Mouse (Mus musculus): ENCODE measurements around the gene Olfr572. TPM values are rescaled to one million over a fixed set of nuclear protein-coding genes. Genes with fewer than 3 reads are reported as not detected.

The Olfr572 gene
- not detected for polyA plus RNA-seq (2017; shearing (Covaris generic))

DNA sequence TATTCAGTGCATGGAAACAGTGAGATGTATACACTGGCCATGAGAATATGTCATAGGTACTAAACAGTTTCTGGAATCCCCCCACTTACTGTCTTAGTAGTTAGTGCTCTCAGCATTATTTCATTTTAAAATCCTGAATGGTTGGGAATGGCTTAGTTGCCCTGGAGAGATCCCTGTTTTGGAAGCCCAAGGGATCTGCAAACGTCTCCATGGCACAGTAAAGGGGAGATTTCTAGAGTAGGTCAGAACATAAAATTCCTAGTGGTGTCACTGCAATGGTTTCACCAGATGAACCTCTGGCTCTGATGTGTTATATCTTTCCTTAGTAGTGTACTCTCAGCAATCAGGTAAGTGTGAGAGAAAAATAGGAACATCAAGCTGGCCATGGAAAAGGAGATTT lies at the start of gene Olfr572:
Olfr572 (plus strand) TSS at position 301 of the 400 bp plus-strand sequence.

DNA sequence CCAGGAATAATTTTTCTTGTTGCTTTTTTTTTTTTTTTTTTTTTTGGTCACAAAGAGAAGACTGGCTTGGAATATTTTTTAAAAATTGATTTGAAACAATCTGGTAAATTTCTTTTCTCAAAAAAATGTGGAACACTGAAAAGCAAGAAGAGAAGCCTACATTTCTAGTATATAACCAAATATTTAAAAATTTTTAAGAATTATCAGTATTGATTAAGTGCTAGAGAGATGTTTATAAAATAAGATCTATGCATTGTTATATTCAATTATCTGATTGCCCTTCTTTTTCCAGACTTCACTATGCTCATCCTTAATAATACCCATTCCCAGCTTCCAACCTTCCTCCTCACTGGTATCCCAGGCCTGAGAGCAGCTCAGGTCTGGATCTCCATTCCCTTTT lies 47.4 kb upstream of the Olfr572 start, which contains the start of gene Olfr568:
Olfr568 (plus strand) TSS at position 301 of the 400 bp plus-strand sequence.

DNA sequence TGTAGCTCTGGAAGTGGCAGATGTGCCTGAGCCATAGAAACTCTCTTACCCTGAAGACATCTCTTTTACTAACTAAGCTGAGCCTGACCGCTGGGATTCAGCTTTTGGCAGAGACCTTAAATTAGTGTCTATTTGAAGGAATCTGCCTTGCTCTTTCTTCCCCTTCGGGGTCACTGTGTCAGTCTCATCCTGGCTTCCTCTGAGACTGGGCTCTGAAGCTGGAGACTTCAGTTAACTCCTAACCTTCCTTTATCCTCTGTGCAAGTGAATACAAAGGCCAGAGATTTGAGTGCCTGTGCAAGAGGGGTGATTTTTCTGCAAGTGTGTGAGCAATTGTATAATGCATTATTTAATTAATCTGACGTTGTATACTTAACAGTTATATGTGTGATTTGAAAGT lies 33.4 kb upstream of the Olfr572 start, which contains the start of gene Olfr569:
Olfr569 (minus strand) TSS at position 101 of the 400 bp plus-strand sequence.

DNA sequence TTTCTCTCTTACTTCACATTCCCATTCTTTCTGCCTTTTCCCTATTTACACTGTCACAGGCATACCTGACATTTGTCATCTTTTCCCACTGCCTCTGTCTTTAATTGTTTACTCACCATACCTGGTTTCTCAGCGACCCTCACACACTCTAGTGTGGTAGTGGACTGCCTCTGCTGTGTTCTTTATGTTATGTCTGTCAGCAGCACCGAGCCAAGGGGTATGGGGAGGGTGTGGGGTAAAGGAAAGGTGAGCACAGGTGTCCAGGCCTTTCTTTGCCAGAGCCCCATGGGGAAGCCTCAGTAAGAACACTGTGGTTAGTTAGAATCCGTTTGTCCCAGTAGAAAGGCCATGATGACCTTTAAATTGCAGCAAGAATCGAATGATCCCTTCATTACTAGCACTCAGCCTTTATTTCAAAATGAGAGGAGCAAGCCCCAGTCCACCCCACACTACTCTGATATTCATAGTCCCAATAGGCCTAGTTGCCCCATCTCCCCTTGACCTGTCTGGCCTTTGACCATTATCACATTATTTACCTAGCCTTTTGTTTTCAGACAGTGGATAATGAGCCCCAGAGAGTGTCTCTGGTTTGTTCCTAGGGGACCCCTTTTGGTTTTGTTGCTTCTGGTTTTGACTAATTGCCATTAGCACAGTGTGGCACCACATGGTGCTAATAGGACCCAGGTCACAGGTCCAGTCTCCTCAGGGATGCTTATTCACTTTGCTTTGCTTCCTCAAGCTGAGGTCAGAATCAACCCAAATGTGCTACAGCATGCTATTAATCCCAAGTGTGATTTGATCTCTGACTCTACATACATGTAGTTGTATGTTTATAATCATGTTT lies 7.0 kb upstream of the Olfr572 start, which contains the start of gene Olfr571:
Olfr571 (minus strand) TSS at position 505 of the 844 bp plus-strand sequence.

DNA sequence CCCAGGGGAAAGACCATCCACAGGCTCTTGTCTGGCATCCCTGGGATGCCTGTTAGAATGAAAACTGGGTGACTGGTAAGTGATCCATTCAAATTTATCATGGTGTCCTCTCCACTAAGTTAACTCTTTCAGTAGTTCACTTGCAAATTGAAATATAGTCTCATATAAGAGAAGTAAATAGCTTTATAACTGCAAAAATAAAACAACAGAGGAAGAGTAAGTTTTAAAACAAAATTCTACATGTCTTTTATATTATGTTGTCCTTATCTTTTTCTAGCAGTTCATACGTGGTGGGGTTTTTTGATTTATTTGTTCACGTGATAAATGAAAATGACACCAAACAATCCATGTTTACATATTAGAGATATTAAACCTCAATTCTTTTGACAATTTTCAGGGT lies 18.3 kb downstream of the Olfr572 start, which contains the start of gene Olfr573-ps1:
Olfr573-ps1 (minus strand) TSS at position 101 of the 400 bp plus-strand sequence.

DNA sequence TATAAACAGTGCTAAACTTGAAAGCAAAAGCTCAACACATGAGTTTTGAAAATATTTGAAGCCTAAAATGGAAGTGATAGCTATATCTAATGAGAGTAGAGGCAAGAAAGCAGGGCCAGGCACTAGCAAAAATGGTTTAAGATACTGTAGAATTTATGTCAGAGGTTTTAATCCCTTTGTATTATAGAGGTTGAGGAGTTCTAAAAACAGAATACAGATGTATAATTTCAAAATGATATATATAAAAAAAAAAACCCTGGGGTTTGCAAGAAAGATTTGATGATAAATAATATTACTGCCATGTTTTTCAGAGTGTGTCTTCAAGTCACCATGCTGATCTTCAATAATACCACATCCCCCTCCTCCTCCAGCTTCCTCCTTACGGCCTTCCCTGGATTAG lies 24.0 kb downstream of the Olfr572 start, which contains the start of gene Olfr574:
Olfr574 (plus strand) TSS at position 301 of the 400 bp plus-strand sequence.

DNA sequence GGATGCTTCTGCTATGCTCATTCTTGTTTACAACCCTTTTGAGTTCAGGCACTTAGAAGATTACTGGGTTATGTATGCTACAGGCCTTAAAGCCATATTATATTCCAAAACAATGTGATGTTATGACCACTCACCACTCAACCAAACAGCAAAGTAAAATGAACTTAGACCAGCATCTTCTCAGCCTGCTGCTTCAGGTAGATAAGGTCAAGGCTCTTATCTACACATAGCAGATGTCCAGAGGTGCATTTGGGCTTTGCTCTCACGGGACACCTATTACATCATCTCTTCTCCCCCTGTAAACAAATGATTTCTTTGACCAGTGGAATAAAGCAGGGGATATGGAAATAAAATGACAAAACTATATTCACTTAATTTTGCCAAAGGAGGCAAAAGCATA lies 34.4 kb downstream of the Olfr572 start, which contains the start of gene Olfr575:
Olfr575 (minus strand) TSS at position 183 of the 400 bp plus-strand sequence.

DNA sequence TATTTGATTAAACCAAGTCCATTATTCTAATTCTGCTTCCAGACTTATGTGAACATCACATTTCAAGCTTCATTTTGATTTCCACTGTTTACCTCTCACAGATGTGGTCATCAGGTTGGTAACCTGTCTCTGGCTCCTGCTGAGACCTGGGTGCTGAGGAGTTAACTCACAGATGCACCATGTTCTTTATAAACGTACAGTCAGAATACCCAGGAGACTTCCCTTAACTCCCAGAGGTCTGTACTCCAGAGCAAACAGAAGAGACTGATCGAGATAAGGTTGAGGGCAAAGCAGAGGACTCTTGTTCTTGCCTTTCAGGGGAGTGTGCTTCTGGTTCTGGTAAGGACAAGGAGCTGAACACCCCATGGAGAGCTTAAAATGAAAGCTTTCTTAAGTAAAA lies 38.2 kb downstream of the Olfr572 start, which contains the start of gene Olfr576:
Olfr576 (plus strand) TSS at position 301 of the 400 bp plus-strand sequence.

DNA sequence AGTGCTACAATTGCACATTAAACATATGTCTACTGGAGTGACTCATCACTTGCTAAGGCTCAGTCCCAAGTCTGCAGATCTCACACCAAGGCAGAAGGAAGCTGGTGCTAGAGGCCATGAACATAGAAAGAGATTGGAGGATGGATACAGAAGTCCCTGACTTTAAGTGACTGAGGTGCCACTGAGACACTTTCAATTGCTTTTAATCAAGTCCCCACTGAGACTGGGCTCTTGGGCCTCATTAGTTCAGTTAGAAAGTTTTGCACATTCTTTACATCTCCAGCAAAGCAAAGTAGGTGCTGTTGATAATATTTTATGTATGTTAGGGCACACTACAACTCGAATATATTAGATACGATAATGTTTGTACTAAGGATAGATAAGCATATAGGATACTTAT lies 51.6 kb downstream of the Olfr572 start, which contains the start of gene Olfr577:
Olfr577 (minus strand) TSS at position 101 of the 400 bp plus-strand sequence.

Other genes starting within 250 kb of the Olfr572 start
- 7.1 TPM for gene Trim68, start 237.1 kb upstream of the Olfr572 start, polyA plus RNA-seq (2017; shearing (Covaris generic))
- gene Olfr557, start 228.5 kb upstream of the Olfr572 start, polyA plus RNA-seq (2017; shearing (Covaris generic)), result not detected
- not detected for gene Olfr558, start 222.2 kb upstream of the Olfr572 start, polyA plus RNA-seq (2017; shearing (Covaris generic))
- gene Olfr33, start 205.3 kb upstream of the Olfr572 start, polyA plus RNA-seq (2017; shearing (Covaris generic)), result not detected
- gene Olfr559, start 196.9 kb upstream of the Olfr572 start, polyA plus RNA-seq (2017; shearing (Covaris generic)), result not detected
- gene Olfr560, start 165.0 kb upstream of the Olfr572 start, polyA plus RNA-seq (2017; shearing (Covaris generic)), result not detected
- not detected for gene Olfr78, start 164.9 kb upstream of the Olfr572 start, polyA plus RNA-seq (2017; shearing (Covaris generic))
- not detected for gene Olfr561, start 153.2 kb upstream of the Olfr572 start, polyA plus RNA-seq (2017; shearing (Covaris generic))
- not detected for gene Olfr564, start 120.9 kb upstream of the Olfr572 start, polyA plus RNA-seq (2017; shearing (Covaris generic))
- gene Olfr566, start 65.6 kb upstream of the Olfr572 start, polyA plus RNA-seq (2017; shearing (Covaris generic)), result not detected
- not detected for gene Olfr568, start 47.3 kb upstream of the Olfr572 start, polyA plus RNA-seq (2017; shearing (Covaris generic))
- not detected for gene Olfr569, start 33.5 kb upstream of the Olfr572 start, polyA plus RNA-seq (2017; shearing (Covaris generic))
- gene Olfr570, start 29.8 kb upstream of the Olfr572 start, polyA plus RNA-seq (2017; shearing (Covaris generic)), result not detected
- gene Olfr571, start 6.9 kb upstream of the Olfr572 start, polyA plus RNA-seq (2017; shearing (Covaris generic)), result not detected
- gene Olfr573-ps1, start 18.2 kb downstream of the Olfr572 start, polyA plus RNA-seq (2017; shearing (Covaris generic)), result not detected
- not detected for gene Olfr574, start 24.1 kb downstream of the Olfr572 start, polyA plus RNA-seq (2017; shearing (Covaris generic))
- gene Olfr575, start 34.4 kb downstream of the Olfr572 start, polyA plus RNA-seq (2017; shearing (Covaris generic)), result not detected
- gene Olfr576, start 38.3 kb downstream of the Olfr572 start, polyA plus RNA-seq (2017; shearing (Covaris generic)), result not detected
- not detected for gene Olfr577, start 51.5 kb downstream of the Olfr572 start, polyA plus RNA-seq (2017; shearing (Covaris generic))
- not detected for gene Olfr578, start 64.9 kb downstream of the Olfr572 start, polyA plus RNA-seq (2017; shearing (Covaris generic))
- not detected for gene Olfr582, start 113.6 kb downstream of the Olfr572 start, polyA plus RNA-seq (2017; shearing (Covaris generic))
- gene Olfr583, start 126.9 kb downstream of the Olfr572 start, polyA plus RNA-seq (2017; shearing (Covaris generic)), result not detected
- gene Olfr584, start 157.5 kb downstream of the Olfr572 start, polyA plus RNA-seq (2017; shearing (Covaris generic)), result not detected
- gene Olfr585, start 173.3 kb downstream of the Olfr572 start, polyA plus RNA-seq (2017; shearing (Covaris generic)), result not detected
- gene Olfr586, start 201.2 kb downstream of the Olfr572 start, polyA plus RNA-seq (2017; shearing (Covaris generic)), result not detected
- gene Olfr588-ps1, start 216.5 kb downstream of the Olfr572 start, polyA plus RNA-seq (2017; shearing (Covaris generic)), result not detected
- gene Olfr589, start 231.9 kb downstream of the Olfr572 start, polyA plus RNA-seq (2017; shearing (Covaris generic)), result not detected

Measured in effector memory CD4-positive, alpha-beta T cell, adult 5 months (primary cell).